Mouse (Mus musculus) stomach, embryonic 16.5 days (tissue): Measurements from ENCODE around the gene Atxn2. TPM values are rescaled to one million over a fixed set of nuclear protein-coding genes. Genes with fewer than 3 reads are reported as not detected.

ENCODE experiments used
- ATAC-seq: fragments of 200-750 bp; cut with Nextera tagmentation; 2 replicates; pipeline ENCODE4 v1.8.0; 2017; ENCODE audit warnings: moderate number of reproducible peaks, moderate TSS enrichment; ENCODE audit not compliant: insufficient read depth, low FRiP score
- H3K27ac ChIP-seq: fragments of 300-500 bp; sonication (generic); 2 replicates; pipeline ENCODE4 v1.5.1; 2014; ENCODE audit warnings: low read length
- H3K27me3 ChIP-seq: fragments of 300-500 bp; sonication (generic); 2 replicates; pipeline ENCODE4 v1.6.1; 2014; ENCODE audit warnings: low read length, control low read depth, mixed read lengths; ENCODE audit not compliant: control insufficient read depth, insufficient read depth
- H3K36me3 ChIP-seq: fragments of 300-500 bp; sonication (generic); 2 replicates; pipeline ENCODE4 v1.6.1; 2014; ENCODE audit warnings: low read length; ENCODE audit not compliant: control insufficient read depth, insufficient read depth
- H3K4me1 ChIP-seq: fragments of 300-500 bp; sonication (generic); 2 replicates; pipeline ENCODE4 v1.6.1; 2014; ENCODE audit warnings: low read length, control low read depth, mixed read lengths; ENCODE audit not compliant: control insufficient read depth, insufficient read depth
- H3K4me2 ChIP-seq: fragments of 300-500 bp; sonication (generic); 2 replicates; pipeline ENCODE4 v1.6.1; 2014; ENCODE audit warnings: low read depth, low read length, mixed read lengths
- H3K4me3 ChIP-seq: fragments of 300-500 bp; sonication (generic); replicated peaks from 2 replicates; pipeline ENCODE4 v1.5.1; 2014; ENCODE audit warnings: mild to moderate bottlenecking, low read length
- H3K9ac ChIP-seq: fragments of 300-500 bp; sonication (generic); 2 replicates; pipeline ENCODE4 v1.6.1; 2014; ENCODE audit warnings: low read length
- H3K9me3 ChIP-seq: fragments of 300-500 bp; sonication (generic); replicated peaks from 2 replicates; pipeline ENCODE4 v1.6.1; 2016; ENCODE audit warnings: low read length, control low read depth; ENCODE audit not compliant: control insufficient read depth
- WGBS: fragments of 180-500 bp; shearing (Covaris S2); extraction: QIAGEN DNeasy Blood & Tissue Kit; methylation state at CpG from one replicate; pipeline ENCODE4 v1.1.7; 2014; 5-methylcytosine and 5-hydroxymethylcytosine counted together
- polyA plus RNA-seq: library from polyadenylated mRNA; unstranded; fragments of >200 nt; fragmentation: Nextera tagmentation; extraction: Ambion mirVana; gene quantifications from 2 replicates; pipeline ENCODE4 v1.2.1, GENCODE M21; 2015

Atxn2 gene
- polyA plus RNA-seq, 1 experiment from 2014 or later = 36.6 TPM

GRCm38 (mm10) chr5:121828491-121829432, 117.6 kb downstream of the Atxn2 start:
- Histone ChIP-seq H3K27ac (no peak overlapping the region), H3K27me3 (no peaks in the 10 kb centered on the region), H3K4me2 (peak overlapping the region; percentile 60), H3K9ac (peak overlapping the region; percentile 63), H3K4me3 (peak overlapping the region; percentile 30), H3K9me3 (no peaks in the 10 kb centered on the region), H3K36me3 (no peaks in the 10 kb centered on the region), H3K4me1 (peaks cover 23% of the 10 kb centered on the region)
- WGBS = 15% methylated on average over 81 of the region's 82 CpGs
- peak; percentile 10; the same call in 1 of the 2 replicates for ATAC-seq

GRCm38 (mm10) chr5:121831002-121831601, 120.0 kb downstream of the Atxn2 start:
- Histone ChIP-seq H3K9me3 (no peaks in the 10 kb centered on the region), H3K9ac (no peak overlapping the region), H3K36me3 (no peaks in the 10 kb centered on the region), H3K27ac (no peak overlapping the region), H3K4me1 (peaks cover 45% of the 10 kb centered on the region), H3K27me3 (no peaks in the 10 kb centered on the region), H3K4me3 (no peak overlapping the region), H3K4me2 (no peak overlapping the region)
- WGBS = 90% methylated on average over 6 of the region's 6 CpGs
- ATAC-seq = no peak

DNA sequence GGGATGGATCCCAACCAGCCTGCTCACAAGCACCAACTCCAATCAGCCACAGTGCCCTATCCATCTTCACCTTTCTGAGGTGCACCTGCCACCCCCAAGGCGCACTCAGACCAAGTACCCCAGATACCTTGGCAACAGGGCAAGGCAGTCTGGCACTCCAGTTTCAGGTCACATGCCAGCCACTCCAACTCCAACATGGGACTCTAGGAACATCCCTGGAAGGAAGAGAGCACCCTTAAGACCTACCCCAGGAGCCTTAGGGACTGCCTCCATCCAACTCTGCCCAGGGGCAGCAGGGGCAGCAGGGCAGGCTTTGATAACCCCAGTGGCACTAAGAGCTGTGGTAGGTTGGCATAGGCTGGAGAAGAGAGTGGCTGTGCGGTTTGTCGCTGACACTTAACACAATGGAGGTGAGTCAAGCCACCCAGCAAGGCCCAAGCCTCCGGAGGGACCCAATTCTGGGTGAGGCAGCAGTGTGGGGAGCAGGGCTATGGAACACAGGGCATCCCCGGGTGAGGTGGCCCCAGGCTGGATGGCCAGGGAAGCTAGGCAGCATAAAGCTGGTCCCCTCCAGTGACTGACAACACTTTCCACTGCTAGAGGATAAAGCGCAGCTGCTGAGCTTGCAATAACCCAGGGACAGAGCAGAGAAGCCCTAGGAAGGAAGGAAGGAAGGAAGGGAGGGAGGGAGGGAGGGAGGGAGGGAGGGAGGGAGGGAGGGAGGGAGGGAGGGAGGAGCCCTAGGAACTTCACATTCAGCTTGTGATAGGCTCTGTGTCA, 121.4 kb downstream of the Atxn2 start:
- no peak overlapping the region for H3K4me3 ChIP-seq
- 82% methylated on average over 6 of the region's 6 CpGs for WGBS

DNA sequence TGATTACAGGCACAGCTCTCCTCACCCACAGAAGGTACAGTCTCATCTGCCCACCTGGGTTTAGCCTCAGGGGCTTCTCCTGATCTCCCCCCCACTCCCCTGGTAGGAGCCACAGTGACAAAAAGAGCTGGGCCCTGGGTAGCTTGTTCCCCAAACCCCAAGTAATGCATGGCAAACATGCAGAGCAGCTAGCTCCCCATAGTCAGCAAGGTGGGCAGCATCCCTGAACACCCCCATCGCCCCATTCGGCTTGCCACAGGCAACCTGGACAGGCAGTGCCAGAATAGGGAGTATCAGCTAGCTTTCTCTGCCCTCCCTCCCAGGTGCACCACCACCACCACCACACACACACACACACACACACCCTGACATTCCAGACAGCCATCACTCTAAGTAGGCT, 122.0 kb downstream of the Atxn2 start:
- peak overlapping the region; percentile 44; the same call in 1 of the 2 replicates for H3K27ac ChIP-seq
- H3K9ac ChIP-seq = peak overlapping the region; percentile 33; the same call in 1 of the 2 replicates
- no peaks in the 10 kb centered on the region for H3K9me3 ChIP-seq
- H3K36me3 ChIP-seq = no peaks in the 10 kb centered on the region
- ATAC-seq = no peak
- no peaks in the 10 kb centered on the region for H3K27me3 ChIP-seq
- 82% methylated on average over 2 of the region's 2 CpGs for WGBS
- H3K4me3 ChIP-seq = no peak overlapping the region
- peaks cover 56% of the 10 kb centered on the region for H3K4me1 ChIP-seq
- peak overlapping the region; percentile 83 for H3K4me2 ChIP-seq

More for the DNA sequence above, 121.4 kb downstream of the Atxn2 start:
- Histone ChIP-seq H3K9me3 (no peaks in the 10 kb centered on the region), H3K4me1 (peaks cover 50% of the 10 kb centered on the region), H3K4me2 (peak overlapping the region; percentile 83), H3K27ac (no peak overlapping the region), H3K27me3 (no peaks in the 10 kb centered on the region), H3K9ac (no peak overlapping the region), H3K36me3 (no peaks in the 10 kb centered on the region)
- no peak for ATAC-seq

DNA sequence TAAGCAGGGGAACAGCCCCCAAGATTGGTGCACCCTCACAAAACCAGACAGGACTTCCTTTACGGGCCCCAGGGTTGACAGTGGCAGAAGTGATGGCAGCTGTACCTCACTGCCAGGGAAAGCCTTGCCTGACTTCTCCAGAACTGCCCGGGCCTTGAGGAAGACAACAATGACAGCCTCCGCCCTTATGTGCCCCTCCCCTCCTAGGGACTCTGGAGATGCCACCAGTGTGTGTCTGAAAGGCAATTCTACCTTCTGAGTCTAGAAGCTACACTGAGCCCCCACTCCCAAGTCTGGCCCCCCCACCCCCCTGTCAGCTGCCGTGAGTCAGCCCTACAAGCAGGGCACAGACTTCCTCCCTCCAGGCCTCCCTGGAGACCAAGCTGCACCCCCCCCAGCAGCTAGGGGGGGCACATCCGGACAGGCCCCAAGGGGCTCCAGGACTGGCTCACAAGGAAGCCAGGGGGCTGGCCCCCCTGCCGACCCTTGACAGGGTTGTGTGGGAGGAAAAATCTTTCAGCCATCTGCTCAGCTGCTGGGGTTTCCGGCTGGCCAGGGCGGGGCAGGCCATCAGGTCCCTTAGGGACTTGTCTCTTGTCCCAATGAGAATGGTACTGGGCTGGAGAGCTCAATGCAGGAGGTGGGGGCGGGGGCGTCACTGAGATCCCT, 122.6 kb downstream of the Atxn2 start:
- no peak for ATAC-seq
- no peaks in the 10 kb centered on the region for H3K36me3 ChIP-seq
- H3K9ac ChIP-seq = peak overlapping the region; percentile 33
- peak overlapping the region; percentile 70 for H3K4me3 ChIP-seq
- H3K4me2 ChIP-seq = peak overlapping the region; percentile 83
- no peaks in the 10 kb centered on the region for H3K9me3 ChIP-seq
- 37% methylated on average over 10 of the region's 10 CpGs for WGBS
- no peaks in the 10 kb centered on the region for H3K27me3 ChIP-seq
- H3K27ac ChIP-seq = no peak overlapping the region
- H3K4me1 ChIP-seq = peaks cover 56% of the 10 kb centered on the region

DNA sequence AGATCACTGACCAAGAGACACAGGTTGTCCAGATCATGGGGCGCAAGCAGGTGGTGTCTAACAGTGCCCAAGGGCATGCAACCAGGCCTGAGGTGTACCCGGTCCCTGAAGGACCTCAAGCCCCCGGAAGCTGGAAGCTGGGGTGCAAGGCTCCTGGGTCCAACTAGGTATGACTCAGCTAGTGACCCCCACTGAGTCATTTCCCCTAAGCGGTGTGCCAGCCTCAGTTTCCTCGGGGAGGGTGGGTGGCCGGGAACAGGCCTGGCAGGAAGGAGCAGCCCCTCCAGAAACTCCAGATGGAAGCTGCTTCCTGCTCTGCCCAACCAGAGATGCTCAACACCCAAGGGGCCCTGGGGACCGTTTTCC, 123.1 kb downstream of the Atxn2 start:
- Histone ChIP-seq H3K27ac (no peak overlapping the region), H3K27me3 (no peaks in the 10 kb centered on the region), H3K9me3 (no peaks in the 10 kb centered on the region), H3K4me2 (peak overlapping the region; percentile 83), H3K9ac (peak overlapping the region; percentile 18; the same call in 1 of the 2 replicates), H3K4me1 (peaks cover 52% of the 10 kb centered on the region), H3K4me3 (peak overlapping the region; percentile 70), H3K36me3 (no peaks in the 10 kb centered on the region)
- ATAC-seq = no peak
- 69% methylated on average over 7 of the region's 7 CpGs for WGBS

- Histone ChIP-seq H3K9me3 (no peaks in the 10 kb centered on the region), H3K4me2 (peak overlapping the region; percentile 83), H3K27me3 (no peaks in the 10 kb centered on the region), H3K36me3 (no peaks in the 10 kb centered on the region), H3K4me3 (peak overlapping the region; percentile 70), H3K27ac (peak overlapping the region; percentile 87), H3K4me1 (peaks cover 50% of the 10 kb centered on the region), H3K9ac (peak overlapping the region; percentile 83)
- no peak for ATAC-seq
- 36% methylated on average over 12 of the region's 12 CpGs for WGBS
Observed at GRCm38 (mm10) chr5:121834991-121835747, 124.0 kb downstream of the Atxn2 start.
